7 mouse cellular contexts compared by ENCODE assay signal in the genomic region with DNA sequence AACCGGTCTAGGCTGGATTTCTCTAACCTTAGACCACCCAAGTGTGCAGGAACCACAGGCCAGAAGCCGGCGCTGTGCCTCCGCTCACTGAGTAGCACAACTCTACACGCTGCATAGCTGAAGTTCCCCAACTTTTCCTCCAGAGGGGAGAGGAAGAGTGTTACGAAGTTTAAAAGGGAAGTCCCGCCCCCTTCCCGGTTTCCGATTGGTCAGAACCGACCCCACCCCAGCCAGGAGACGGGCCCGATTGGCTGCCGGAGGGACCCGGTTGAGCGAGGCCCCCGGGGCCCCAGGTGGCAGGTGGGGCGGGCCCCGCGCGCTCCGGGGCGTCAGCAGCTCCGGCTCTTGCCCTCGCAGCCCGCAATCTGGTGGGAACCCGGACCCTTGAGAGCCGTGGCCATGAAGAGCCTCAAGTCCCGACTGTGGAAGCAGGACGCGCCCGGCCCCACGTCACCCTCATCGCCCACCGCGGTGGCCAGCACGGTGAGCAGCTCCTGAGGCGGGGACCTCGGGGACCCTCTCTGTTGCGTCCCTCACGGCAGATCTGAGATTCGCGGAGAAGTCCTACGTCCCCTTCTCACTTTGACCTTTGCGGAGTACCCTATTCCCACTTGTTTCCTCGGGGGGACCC. TPM values are rescaled to one million over a fixed set of nuclear protein-coding genes. Genes with fewer than 3 reads are reported as not detected.
DNase-seq lines count a peak whose midpoint lies in the region; ATAC-seq lines count a peak whose summit lies in the region.

A gene (plus strand): TSS at position 333 of the 631 bp plus-strand sequence.

- peak within 1 kb of the TSS; percentile 71 for H3K9ac ChIP-seq in embryonic facial prominence, embryonic 14.5 days (ENCODE audit: low read depth, low read length)
- H3K9ac ChIP-seq in limb, embryonic 12.5 days (replicated peaks) = peak within 1 kb of the TSS; percentile 81
- H3K9ac ChIP-seq in midbrain, embryonic 14.5 days (replicated peaks; ENCODE audit: low read length) = peak within 1 kb of the TSS; percentile 60

- H3K9me3 ChIP-seq in embryonic facial prominence, embryonic 14.5 days (ENCODE audit: control insufficient read depth, low read length) = no peaks in the 10 kb centered on the region
- no peaks in the 10 kb centered on the region for H3K9me3 ChIP-seq in limb, embryonic 12.5 days
- H3K9me3 ChIP-seq in midbrain, embryonic 14.5 days (ENCODE audit: control insufficient read depth, low read length) = no peaks in the 10 kb centered on the region

- H3K4me2 ChIP-seq in embryonic facial prominence, embryonic 14.5 days (ENCODE audit: low read depth, low read length) = peak within 1 kb of the TSS; percentile 76
- peak within 1 kb of the TSS; percentile 88 for H3K4me2 ChIP-seq in limb, embryonic 12.5 days
- peak within 1 kb of the TSS; percentile 99 for H3K4me2 ChIP-seq in midbrain, embryonic 14.5 days (ENCODE audit: low read length)

- H3K27me3 ChIP-seq in embryonic facial prominence, embryonic 14.5 days (replicated peaks; ENCODE audit: control insufficient read depth, insufficient read depth, low read length) = no peaks in the 10 kb centered on the region
- H3K27me3 ChIP-seq in limb, embryonic 12.5 days = no peaks in the 10 kb centered on the region
- no peaks in the 10 kb centered on the region for H3K27me3 ChIP-seq in midbrain, embryonic 14.5 days (ENCODE audit: control insufficient read depth, insufficient read depth, low read length)

- ATAC-seq in embryonic facial prominence, embryonic 14.5 days (ENCODE audit: low read depth) = peak; percentile 98
- ATAC-seq in limb, embryonic 12.5 days (ENCODE audit: insufficient number of reproducible peaks, insufficient read depth, low FRiP score, low TSS enrichment, low read depth) = peak; percentile 97
- ATAC-seq in midbrain, embryonic 14.5 days (ENCODE audit: low FRiP score, low TSS enrichment) = peak; percentile 86

- H3K36me3 ChIP-seq in embryonic facial prominence, embryonic 14.5 days (ENCODE audit: control insufficient read depth, insufficient read depth, low read length) = no peaks in the 10 kb centered on the region
- no peaks in the 10 kb centered on the region for H3K36me3 ChIP-seq in limb, embryonic 12.5 days
- H3K36me3 ChIP-seq in midbrain, embryonic 14.5 days (ENCODE audit: control insufficient read depth, insufficient read depth, low read length) = no peaks in the 10 kb centered on the region

- peak within 1 kb of the TSS; percentile 59 for H3K4me3 ChIP-seq in embryonic facial prominence, embryonic 14.5 days (ENCODE audit: low read depth, low read length)
- peak within 1 kb of the TSS; percentile 78 for H3K4me3 ChIP-seq in limb, embryonic 12.5 days (replicated peaks)
- H3K4me3 ChIP-seq in midbrain, embryonic 14.5 days (replicated peaks; ENCODE audit: low read depth, low read length) = peak within 1 kb of the TSS; percentile 62

- H3K4me1 ChIP-seq in embryonic facial prominence, embryonic 14.5 days (ENCODE audit: control insufficient read depth, insufficient read depth, low read length) = no peaks in the 10 kb centered on the region; the same call in 1 of the 2 replicates
- H3K4me1 ChIP-seq in limb, embryonic 12.5 days (replicated peaks) = peaks cover 8% of the 10 kb centered on the region
- H3K4me1 ChIP-seq in midbrain, embryonic 14.5 days (ENCODE audit: control insufficient read depth, insufficient read depth, low read length) = no peaks in the 10 kb centered on the region

- DNase-seq in brain, adult 2 months (ENCODE audit: low read depth, low spot score) = peak; percentile 79
- DNase-seq in embryonic facial prominence, embryonic 14.5 days (ENCODE audit: low spot score) = peak; percentile 98
- DNase-seq in heart, adult 8-10 months (ENCODE audit: low spot score) = peak; percentile 96
- peak; percentile 98 for DNase-seq in kidney, adult 9 months
- peak; percentile 92 for DNase-seq in midbrain, embryonic 14.5 days
- DNase-seq in spleen, postnatal 4 days (ENCODE audit: low spot score in 2 of 2) = peak; percentile 56 to 72

- under 1% methylated on average over 28 of the region's 45 CpGs for WGBS in embryonic facial prominence, embryonic 14.5 days
- under 1% methylated on average over 45 of the region's 45 CpGs for WGBS in limb, embryonic 12.5 days
- under 1% methylated on average over 45 of the region's 45 CpGs for WGBS in midbrain, embryonic 14.5 days

- H3K27ac ChIP-seq in embryonic facial prominence, embryonic 14.5 days (replicated peaks; ENCODE audit: low read depth, low read length) = peak within 1 kb of the TSS; percentile 87
- peak within 1 kb of the TSS; percentile 79 for H3K27ac ChIP-seq in limb, embryonic 12.5 days
- no peak within 1 kb of the TSS for H3K27ac ChIP-seq in midbrain, embryonic 14.5 days (replicated peaks; ENCODE audit: low read depth, low read length)

RNA-seq across cellular contexts. Expression of the gene that starts here (rescaled TPM):
- 31.5 and 31.8 TPM in 2 replicates for polyA plus RNA-seq in embryonic facial prominence, embryonic 14.5 days (2014; fragmentation: Nextera tagmentation; extraction: Ambion mirVana)
- total RNA-seq in heart, adult 8-10 months (2022) = 10 to 100 TPM; 47.1 to 58.4 (median 50.7) TPM
- 28.0 and 31.2 TPM in 2 replicates for polyA plus RNA-seq in limb, embryonic 12.5 days (2016; fragmentation: Nextera tagmentation; extraction: Ambion mirVana)
- 5.3 and 13.8 TPM in 2 replicates for polyA plus RNA-seq in midbrain, embryonic 14.5 days (2014; fragmentation: Nextera tagmentation; extraction: Ambion mirVana)
